ENCODE assay signal across 29 mouse cellular contexts in genomic region chr1:167222382-167223010, GRCm38 (mm10).
DNase-seq lines count a peak whose midpoint lies in the region; ATAC-seq and TF ChIP-seq lines count a peak whose summit lies in the region.
"Had no signal": no experiment of that assay in that cellular context is flagged by ENCODE, and none has a peak within 500 bp of the region (broad histone marks: within the 10 kb centered on the region; RNA-seq: fewer than 3 reads in every experiment).

No protein-coding gene starts in this region.

- no peak overlapping the region for H3K4me2 ChIP-seq in kidney, embryonic 14.5 days (replicated peaks; ENCODE audit: low read depth, low read length)
- H3K4me2 ChIP-seq: heart, embryonic 11.5 days; intestine, embryonic 15.5 days; neural tube, embryonic 13.5 days had no signal

- H3K27ac ChIP-seq in kidney, embryonic 14.5 days (ENCODE audit: low read depth, low read length): no peak overlapping the region
- H3K27ac ChIP-seq: hindbrain, postnatal 0 days; intestine, embryonic 15.5 days; liver, embryonic 14.5 days; macrophage; midbrain, embryonic 10.5 days; neural tube, embryonic 13.5 days had no signal

- no peak for DNase-seq in kidney, postnatal 14 days
- DNase-seq in G1E (ENCODE audit: low spot score): peak; percentile 54
- no peak for DNase-seq in urinary bladder, postnatal 36 days (ENCODE audit: low spot score in 2 of 2)
- DNase-seq in gastrocnemius, postnatal 4 days (ENCODE audit: low spot score in 2 of 2): no peak
- no peak for DNase-seq in heart, postnatal 36 days
- DNase-seq: cerebellum, adult 11 months; cerebellum, adult 9-10 months; cerebellum, postnatal 36 days; gastrocnemius, postnatal 10 days; heart, adult 18-20 months; kidney, adult 8-10 months; kidney, postnatal 10 days; layer of hippocampus, adult 9-11 months; liver; lung, adult 2 months; lung, postnatal 10 days; right cerebral cortex, postnatal 4 days; thymus, postnatal 4 days had no signal

- H3K9ac ChIP-seq in kidney, embryonic 14.5 days (ENCODE audit: low read depth, low read length): no peak overlapping the region
- H3K9ac ChIP-seq: intestine, embryonic 15.5 days; liver, embryonic 14.5 days; neural tube, embryonic 13.5 days had no signal

- H3K4me1 ChIP-seq in kidney, embryonic 14.5 days (ENCODE audit: control insufficient read depth, insufficient read depth, low read length): no peaks in the 10 kb centered on the region
- peaks cover 46% of the 10 kb centered on the region for H3K4me1 ChIP-seq in G1E (ENCODE audit: insufficient read depth, low read depth, low read length)
- H3K4me1 ChIP-seq: intestine, embryonic 15.5 days; midbrain, embryonic 10.5 days; neural tube, embryonic 13.5 days had no signal

- no peak overlapping the region for H3K4me3 ChIP-seq in kidney, embryonic 14.5 days (ENCODE audit: low read length)
- no peak overlapping the region for H3K4me3 ChIP-seq in G1E (ENCODE audit: low read depth, low read length)
- H3K4me3 ChIP-seq: erythroblast, embryonic 14.5 days; intestine, embryonic 15.5 days; midbrain, embryonic 10.5 days; neural tube, embryonic 13.5 days had no signal

- TF ChIP-seq CTCF in G1E (IDR thresholded peaks at IDR 0.05; ENCODE audit: low read depth, low read length): no peak

- H3K9me3 ChIP-seq in kidney, embryonic 14.5 days (ENCODE audit: control insufficient read depth, low read length): no peaks in the 10 kb centered on the region
- no peaks in the 10 kb centered on the region for H3K9me3 ChIP-seq in G1E (replicated peaks)
- H3K9me3 ChIP-seq: intestine, embryonic 15.5 days; midbrain, embryonic 10.5 days; neural tube, embryonic 13.5 days had no signal

- WGBS in kidney, embryonic 14.5 days: 81% methylated on average over 9 of the region's 9 CpGs

- 0 out of 2 replicates have a peak, but pooled peaks have one; percentile 21 for ATAC-seq in kidney, embryonic 14.5 days (ENCODE audit: low FRiP score, low TSS enrichment)
- ATAC-seq in G1E (ENCODE audit: extremely low read depth, insufficient number of reproducible peaks, low FRiP score, poor library complexity, severe bottlenecking): no peak
- ATAC-seq in common myeloid progenitor, adult 5-6 weeks (replicated peaks; ENCODE audit: low read depth, poor library complexity, severe bottlenecking): peak; percentile 27; the same call in 1 of the 2 replicates
- ATAC-seq: CD4-positive, CD25-positive, alpha-beta regulatory T cell, adult 4 months; hindbrain, postnatal 0 days; intestine, embryonic 15.5 days had no signal

- intact Hi-C loops in heart, postnatal 36 days (cut with DNase I): loop anchor here (10.0 kb wide), 1 partner anchor 422 kb away; no protein-coding TSS in a partner anchor

- no peaks in the 10 kb centered on the region for H3K27me3 ChIP-seq in kidney, embryonic 14.5 days (ENCODE audit: control insufficient read depth, insufficient read depth, low read length)
- peaks cover 3% of the 10 kb centered on the region; the same call in 1 of the 2 replicates for H3K27me3 ChIP-seq in G1E (ENCODE audit: insufficient read depth, low read length)
- H3K27me3 ChIP-seq: intestine, embryonic 15.5 days; neural tube, embryonic 13.5 days had no signal

- H3K36me3 ChIP-seq in kidney, embryonic 14.5 days (ENCODE audit: control insufficient read depth, insufficient read depth, low read length): peaks cover 32% of the 10 kb centered on the region
- H3K36me3 ChIP-seq in G1E (replicated peaks): peaks cover 58% of the 10 kb centered on the region
